Mouse (Mus musculus): ENCODE results near the gene Olfr881. TPM values are rescaled to one million over a fixed set of nuclear protein-coding genes. Genes with fewer than 3 reads are reported as not detected.

Olfr881 gene
- polyA plus RNA-seq (2014; fragmentation: Illumina TruSeq; extraction: RNeasy Lipid Tissue Mini Kit (QIAGEN cat#74804); ENCODE audit: low read depth, low replicate concordance): not detected

GRCm38 (mm10) chr9:37991525-37991924, at the start of gene Olfr881:
TSS of gene Olfr881 (plus strand) at chr9:37991825.

GRCm38 (mm10) chr9:38025508-38025907, 33.9 kb downstream of the Olfr881 start, which contains the start of gene Olfr883:
TSS of gene Olfr883 (plus strand) at chr9:38025808.

Other genes starting within 250 kb of the Olfr881 start
- gene Olfr874, start 246.7 kb upstream of the Olfr881 start, polyA plus RNA-seq (2014; fragmentation: Illumina TruSeq; extraction: RNeasy Lipid Tissue Mini Kit (QIAGEN cat#74804); ENCODE audit: low read depth, low replicate concordance): not detected
- not detected for gene Olfr875, start 220.0 kb upstream of the Olfr881 start, polyA plus RNA-seq (2014; fragmentation: Illumina TruSeq; extraction: RNeasy Lipid Tissue Mini Kit (QIAGEN cat#74804); ENCODE audit: low read depth, low replicate concordance)
- gene Olfr876, start 188.8 kb upstream of the Olfr881 start, polyA plus RNA-seq (2014; fragmentation: Illumina TruSeq; extraction: RNeasy Lipid Tissue Mini Kit (QIAGEN cat#74804); ENCODE audit: low read depth, low replicate concordance): not detected
- gene Olfr877, start 137.6 kb upstream of the Olfr881 start, polyA plus RNA-seq (2014; fragmentation: Illumina TruSeq; extraction: RNeasy Lipid Tissue Mini Kit (QIAGEN cat#74804); ENCODE audit: low read depth, low replicate concordance): not detected
- not detected for gene Olfr145, start 95.1 kb upstream of the Olfr881 start, polyA plus RNA-seq (2014; fragmentation: Illumina TruSeq; extraction: RNeasy Lipid Tissue Mini Kit (QIAGEN cat#74804); ENCODE audit: low read depth, low replicate concordance)
- not detected for gene Olfr878, start 74.0 kb upstream of the Olfr881 start, polyA plus RNA-seq (2014; fragmentation: Illumina TruSeq; extraction: RNeasy Lipid Tissue Mini Kit (QIAGEN cat#74804); ENCODE audit: low read depth, low replicate concordance)
- gene Olfr883, start 34.0 kb downstream of the Olfr881 start, polyA plus RNA-seq (2014; fragmentation: Illumina TruSeq; extraction: RNeasy Lipid Tissue Mini Kit (QIAGEN cat#74804); ENCODE audit: low read depth, low replicate concordance): not detected
- gene Olfr884, start 54.7 kb downstream of the Olfr881 start, polyA plus RNA-seq (2014; fragmentation: Illumina TruSeq; extraction: RNeasy Lipid Tissue Mini Kit (QIAGEN cat#74804); ENCODE audit: low read depth, low replicate concordance): not detected
- gene Olfr885, start 69.5 kb downstream of the Olfr881 start, polyA plus RNA-seq (2014; fragmentation: Illumina TruSeq; extraction: RNeasy Lipid Tissue Mini Kit (QIAGEN cat#74804); ENCODE audit: low read depth, low replicate concordance): not detected
- gene Olfr887, start 92.2 kb downstream of the Olfr881 start, polyA plus RNA-seq (2014; fragmentation: Illumina TruSeq; extraction: RNeasy Lipid Tissue Mini Kit (QIAGEN cat#74804); ENCODE audit: low read depth, low replicate concordance): not detected
- not detected for gene Olfr888, start 116.3 kb downstream of the Olfr881 start, polyA plus RNA-seq (2014; fragmentation: Illumina TruSeq; extraction: RNeasy Lipid Tissue Mini Kit (QIAGEN cat#74804); ENCODE audit: low read depth, low replicate concordance)
- not detected for gene Olfr889, start 123.4 kb downstream of the Olfr881 start, polyA plus RNA-seq (2014; fragmentation: Illumina TruSeq; extraction: RNeasy Lipid Tissue Mini Kit (QIAGEN cat#74804); ENCODE audit: low read depth, low replicate concordance)
- not detected for gene Olfr890, start 150.7 kb downstream of the Olfr881 start, polyA plus RNA-seq (2014; fragmentation: Illumina TruSeq; extraction: RNeasy Lipid Tissue Mini Kit (QIAGEN cat#74804); ENCODE audit: low read depth, low replicate concordance)
- gene Olfr891, start 189.0 kb downstream of the Olfr881 start, polyA plus RNA-seq (2014; fragmentation: Illumina TruSeq; extraction: RNeasy Lipid Tissue Mini Kit (QIAGEN cat#74804); ENCODE audit: low read depth, low replicate concordance): not detected
- gene Olfr893, start 216.5 kb downstream of the Olfr881 start, polyA plus RNA-seq (2014; fragmentation: Illumina TruSeq; extraction: RNeasy Lipid Tissue Mini Kit (QIAGEN cat#74804); ENCODE audit: low read depth, low replicate concordance): not detected
- gene Olfr894, start 226.2 kb downstream of the Olfr881 start, polyA plus RNA-seq (2014; fragmentation: Illumina TruSeq; extraction: RNeasy Lipid Tissue Mini Kit (QIAGEN cat#74804); ENCODE audit: low read depth, low replicate concordance): not detected